Mouse (Mus musculus) left cerebral cortex, adult 18-20 months (tissue): Measurements from ENCODE around the gene Dnajc16. TPM values are rescaled to one million over a fixed set of nuclear protein-coding genes. Genes with fewer than 3 reads are reported as not detected.

Source experiments
- DNase-seq, 2 experiments: peaks; one replicate each; pipeline ENCODE4 v3.0.0; 2021 to 2022; ENCODE audit warnings: low spot score in 2 of 2, mixed read lengths in 1 of 2
- long read RNA-seq, 2 experiments: library from polyadenylated mRNA; stranded (forward); transcript quantifications; one replicate each; pipeline ENCODE4 v2.0.0; 2021
- total RNA-seq, 2 experiments: library from RNA; stranded (reverse); gene quantifications; 2 replicates each; pipeline ENCODE4 v1.2.3; 2021

Dnajc16 gene
- total RNA-seq = 10 to 100 TPM; 41.7 to 44.9 TPM
- long read RNA-seq, experiment 1, full-length matches to known transcripts = 20 of 32 reads
- long read RNA-seq, experiment 1, partial matches to known transcripts = 6 of 32 reads
- long read RNA-seq, experiment 1, other reads (novel, unspliced or antisense) = 6 of 32 reads
- long read RNA-seq, experiment 2, full-length matches to known transcripts = 10 of 19 reads
- long read RNA-seq, experiment 2, partial matches to known transcripts = 5 of 19 reads
- long read RNA-seq, experiment 2, other reads (novel, unspliced or antisense) = 4 of 19 reads

DNA sequence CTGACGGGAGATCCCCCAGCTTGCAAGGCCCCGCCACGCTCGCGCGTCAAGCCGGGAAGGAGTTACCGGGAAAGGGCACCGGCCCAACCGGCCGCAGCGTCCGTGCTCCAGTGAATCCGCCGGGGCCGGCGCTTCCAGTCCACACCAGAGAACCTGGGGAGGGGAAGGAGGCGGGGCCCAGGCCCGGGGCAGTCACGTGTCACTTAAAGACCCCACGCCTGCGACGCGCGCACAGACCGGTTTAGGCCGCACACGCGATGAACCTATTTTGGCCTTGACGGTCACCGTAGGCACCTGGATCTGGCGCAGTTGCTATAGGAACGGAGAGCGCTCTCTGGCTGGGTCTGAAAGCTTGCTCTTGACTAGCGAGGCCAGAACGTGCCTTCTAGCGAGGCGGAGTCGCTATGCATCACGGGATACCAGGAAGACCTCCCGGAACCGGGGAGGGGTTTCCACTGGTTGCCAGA lies at the start of gene Dnajc16:
Dnajc16 (minus strand) TSS at position 408 of the 467 bp plus-strand sequence.
- DNase-seq = peak; percentile 97 to 98

DNA sequence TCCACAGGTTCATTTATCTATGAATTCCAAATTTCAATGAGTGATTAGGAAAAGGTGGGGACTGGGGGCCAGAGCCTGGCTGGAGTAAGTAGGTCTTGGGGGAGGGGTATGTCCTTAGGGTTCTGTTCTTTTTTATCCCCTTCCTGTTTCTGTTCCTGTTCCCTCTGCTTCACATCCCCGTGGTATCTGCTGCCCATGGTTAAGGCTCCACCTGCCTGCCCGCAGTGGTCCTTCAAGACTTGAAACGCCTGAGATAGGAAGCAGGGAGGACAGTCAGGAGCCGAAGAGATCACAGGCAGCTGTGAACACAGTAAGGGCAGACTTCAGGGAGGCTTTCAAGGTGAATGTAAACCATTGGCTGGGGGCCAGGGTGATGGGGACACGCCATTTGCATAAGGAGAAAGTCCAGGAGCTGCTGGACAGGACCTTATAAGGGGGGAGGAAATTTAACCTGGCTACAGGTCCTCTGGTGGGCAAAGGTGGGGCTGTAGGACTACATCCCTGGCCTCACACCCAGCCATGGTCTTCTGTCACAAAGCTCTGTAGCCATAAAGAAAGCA lies 43.9 kb upstream of the Dnajc16 start:
- no peak for DNase-seq

DNA sequence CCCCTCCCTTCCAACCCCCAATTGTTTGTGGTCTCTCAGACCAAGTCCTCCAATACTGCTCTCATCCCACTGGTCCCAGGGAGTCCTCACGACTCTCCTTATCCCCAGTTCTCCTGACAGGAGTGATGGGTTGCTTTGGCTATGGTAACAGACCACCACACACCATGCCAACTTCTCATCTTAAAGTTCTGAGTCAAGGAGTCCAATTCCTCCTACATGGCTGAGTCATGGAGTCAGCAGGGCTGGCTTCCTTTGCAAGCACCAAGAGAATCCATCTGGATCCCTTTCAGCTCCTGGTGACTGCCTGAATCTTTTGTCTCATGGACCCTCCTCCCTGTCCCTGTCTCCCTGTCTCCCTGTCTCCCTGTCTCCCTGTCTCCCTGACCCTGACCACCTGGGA lies 43.2 kb upstream of the Dnajc16 start:
- DNase-seq = peak; percentile 35 to 36

DNA sequence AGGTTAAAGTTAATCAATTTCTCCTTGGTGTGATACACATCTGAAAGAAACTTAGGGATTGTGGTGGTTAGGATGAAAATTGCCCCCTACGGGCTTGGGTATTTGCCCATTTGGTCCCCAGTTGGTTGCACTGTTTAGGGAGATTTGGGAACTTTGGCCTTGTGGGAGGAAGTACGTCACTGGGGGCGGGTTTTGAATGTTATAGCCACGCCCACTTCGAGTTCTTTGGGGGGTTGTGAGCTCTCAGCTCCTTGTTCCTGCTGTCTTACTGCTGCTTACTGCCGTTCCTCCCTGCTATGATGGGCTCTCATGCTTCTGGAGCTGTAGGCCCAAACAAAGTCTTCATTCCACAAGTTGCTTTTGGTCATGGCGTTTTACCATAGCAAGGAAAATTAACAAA lies 40.6 kb upstream of the Dnajc16 start:
- DNase-seq = no peak

DNA sequence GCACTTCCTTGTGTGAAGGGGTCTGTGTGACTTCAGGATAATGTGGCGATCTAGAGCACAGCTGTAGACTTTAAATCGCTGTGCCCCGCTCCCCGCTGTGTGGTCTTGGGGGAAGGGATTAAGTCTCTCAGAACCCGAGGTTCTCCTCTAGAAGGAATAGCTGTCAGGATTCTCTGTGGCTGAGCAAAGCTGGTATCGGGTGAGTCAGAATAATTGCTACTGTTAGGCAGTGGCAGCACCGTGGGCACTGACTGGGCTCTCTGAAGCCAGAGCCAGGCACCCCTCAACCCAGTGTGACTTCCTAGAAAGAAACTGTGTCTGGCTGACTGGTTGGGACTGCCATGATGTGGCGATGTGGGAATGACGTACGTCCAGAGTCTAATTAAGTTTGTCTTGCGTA lies 39.6 kb upstream of the Dnajc16 start:
- DNase-seq = no peak

DNA sequence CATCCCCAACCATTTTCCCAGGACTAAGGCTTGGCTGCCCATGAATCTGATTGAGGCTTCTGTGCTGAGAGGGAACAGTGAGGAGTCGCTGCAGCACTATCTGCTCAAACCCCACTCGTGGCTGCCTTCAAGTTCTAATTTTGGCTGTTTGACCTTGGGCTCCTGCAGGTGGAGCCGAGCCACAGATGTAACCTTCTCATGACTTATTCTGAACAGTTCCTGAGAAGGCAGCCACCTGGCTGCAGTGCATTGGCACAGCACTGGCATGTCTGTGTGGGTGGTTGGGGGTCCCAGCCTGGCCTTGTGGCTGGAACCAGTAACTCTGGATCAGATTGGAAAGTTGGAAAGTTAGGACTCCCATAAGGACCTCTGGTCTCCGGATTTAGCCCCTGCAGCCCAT lies 37.4 kb upstream of the Dnajc16 start:
- no peak for DNase-seq

DNA sequence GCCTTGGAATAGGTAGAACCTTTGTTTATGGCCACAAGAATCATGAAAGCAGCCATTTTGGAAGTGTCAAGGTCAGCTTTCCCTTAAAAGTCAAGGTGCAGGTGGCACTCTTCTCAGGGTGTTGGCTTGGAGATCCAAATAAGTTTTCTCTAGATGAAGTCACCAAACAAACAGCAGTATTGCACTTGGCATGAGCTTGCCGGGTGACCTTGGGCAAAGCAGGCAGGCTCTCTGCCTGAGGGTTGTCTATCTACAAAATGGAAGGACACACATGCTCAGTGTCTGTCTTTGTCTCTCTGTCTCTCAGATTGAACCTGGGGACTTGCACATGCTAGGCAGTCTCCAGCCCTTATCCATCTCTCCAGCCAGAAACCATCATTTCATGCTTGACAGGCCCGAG lies 36.7 kb upstream of the Dnajc16 start:
- DNase-seq = no peak

DNA sequence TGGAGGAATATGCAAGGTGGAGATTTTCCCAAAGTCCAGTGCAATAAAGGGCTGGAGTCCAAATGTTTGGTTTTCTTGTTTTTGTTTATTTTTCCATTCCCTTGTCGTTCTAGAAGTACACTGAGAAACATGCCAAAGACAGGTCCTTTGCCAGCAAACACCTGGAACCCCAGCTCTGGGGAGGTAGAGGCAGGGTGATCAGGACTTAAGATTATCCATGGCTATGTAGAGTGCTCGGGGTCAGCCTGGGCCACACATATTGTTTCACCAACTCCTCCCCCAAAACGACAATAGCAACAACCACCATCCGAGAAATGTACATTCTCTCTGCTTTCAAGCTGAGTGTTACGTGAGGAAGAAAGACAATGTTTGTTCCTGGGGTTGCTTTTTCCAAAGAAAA lies 35.3 kb upstream of the Dnajc16 start, which contains the start of gene Cela2a:
Cela2a (minus strand) TSS at position 101 of the 400 bp plus-strand sequence.
- DNase-seq = no peak

DNA sequence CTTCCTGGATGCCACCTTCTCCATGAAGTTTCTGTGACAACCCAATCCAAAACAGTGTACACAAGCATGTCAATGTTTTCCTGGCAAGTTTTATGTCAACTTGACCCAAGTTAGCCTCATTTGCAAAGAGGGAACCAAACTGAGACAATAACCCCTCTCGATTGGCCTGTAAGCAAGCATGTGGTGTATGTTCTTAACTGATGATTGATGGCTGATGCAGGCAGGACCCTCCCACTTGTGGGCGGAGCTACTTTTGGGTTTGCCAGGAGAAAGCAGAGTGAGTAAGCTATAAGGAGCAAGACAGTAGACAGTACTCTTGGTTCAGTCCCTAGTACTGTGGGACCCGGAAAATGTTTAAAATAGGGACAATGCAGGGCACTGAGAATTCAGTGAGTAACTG lies 32.2 kb upstream of the Dnajc16 start:
- no peak for DNase-seq

DNA sequence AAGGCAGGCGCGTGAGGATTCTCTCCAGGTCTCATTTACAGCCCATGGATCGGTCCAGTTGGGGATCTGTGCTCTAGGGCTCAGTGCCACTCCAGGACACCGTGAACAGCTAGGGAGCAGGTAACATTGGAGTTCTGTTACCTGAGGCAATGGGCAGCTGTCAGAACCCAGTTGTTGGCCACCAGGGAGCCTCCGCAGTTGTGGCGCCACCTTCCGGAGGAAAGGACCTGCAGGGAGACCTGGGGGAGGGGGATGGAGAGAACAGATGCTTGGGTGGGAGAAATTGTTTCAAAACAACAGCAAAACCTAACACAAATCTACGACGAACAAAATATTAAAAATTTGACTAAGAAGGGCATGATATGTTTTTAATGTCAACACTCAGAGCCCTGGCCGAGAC lies 31.4 kb upstream of the Dnajc16 start:
- no peak for DNase-seq

DNA sequence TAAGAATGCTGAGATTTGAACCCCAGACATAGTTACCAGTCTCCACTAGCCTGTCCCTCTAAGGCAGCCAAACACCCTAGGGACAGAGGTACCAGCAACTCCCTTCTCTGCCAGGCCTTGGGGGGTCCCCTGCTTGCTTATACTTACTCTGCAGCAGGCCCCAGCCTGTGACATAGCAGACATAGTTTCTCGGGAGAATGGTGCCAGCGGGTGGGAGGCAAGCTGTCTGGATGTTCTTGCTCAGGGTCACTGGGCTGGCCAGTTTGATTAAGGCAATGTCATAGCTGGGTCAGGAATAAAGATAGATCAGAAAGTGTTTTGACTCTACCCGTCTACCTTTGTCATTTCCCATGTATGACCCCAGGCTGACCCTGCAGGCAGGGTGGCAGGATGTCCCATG lies 30.4 kb upstream of the Dnajc16 start:
- no peak for DNase-seq

DNA sequence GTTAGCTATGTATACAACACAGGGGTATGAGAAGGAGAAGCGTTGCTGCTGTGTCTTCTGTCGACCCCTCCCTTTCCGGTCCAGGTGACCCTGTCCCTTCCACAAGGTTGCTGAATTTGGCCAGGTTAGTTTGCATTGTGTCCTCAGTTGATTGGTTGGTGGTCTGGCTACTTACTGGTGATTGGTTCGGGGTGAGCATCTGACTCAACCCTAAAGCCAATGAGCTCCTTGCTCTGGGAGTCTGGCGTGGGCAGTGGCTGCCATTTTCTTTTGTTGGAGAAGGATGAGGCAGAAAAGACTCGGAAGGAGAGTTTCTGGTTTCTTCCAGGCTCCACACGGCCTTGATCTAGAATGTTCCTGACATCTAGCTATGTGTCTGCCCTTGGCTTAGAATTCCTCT lies 28.6 kb upstream of the Dnajc16 start:
- no peak for DNase-seq

DNA sequence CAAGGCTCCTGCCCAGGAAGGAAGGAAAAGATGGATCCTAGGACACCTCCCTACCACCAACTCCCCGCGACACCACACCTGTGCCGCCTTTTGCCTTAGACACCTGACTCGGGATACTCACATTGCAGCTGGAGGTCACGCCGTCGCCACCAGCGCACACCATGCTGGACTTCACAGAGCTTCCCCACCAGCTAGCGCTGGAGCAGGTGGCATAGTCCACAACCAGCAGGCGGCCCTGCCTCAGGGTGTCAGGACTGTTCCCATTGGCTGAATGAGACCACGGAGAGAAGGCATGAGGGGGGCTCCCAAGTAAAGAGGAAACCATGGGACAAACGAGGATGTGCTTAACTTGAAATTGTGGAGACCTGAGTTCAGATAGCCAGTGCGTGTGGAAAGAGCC lies 28.1 kb upstream of the Dnajc16 start:
- DNase-seq = no peak

DNA sequence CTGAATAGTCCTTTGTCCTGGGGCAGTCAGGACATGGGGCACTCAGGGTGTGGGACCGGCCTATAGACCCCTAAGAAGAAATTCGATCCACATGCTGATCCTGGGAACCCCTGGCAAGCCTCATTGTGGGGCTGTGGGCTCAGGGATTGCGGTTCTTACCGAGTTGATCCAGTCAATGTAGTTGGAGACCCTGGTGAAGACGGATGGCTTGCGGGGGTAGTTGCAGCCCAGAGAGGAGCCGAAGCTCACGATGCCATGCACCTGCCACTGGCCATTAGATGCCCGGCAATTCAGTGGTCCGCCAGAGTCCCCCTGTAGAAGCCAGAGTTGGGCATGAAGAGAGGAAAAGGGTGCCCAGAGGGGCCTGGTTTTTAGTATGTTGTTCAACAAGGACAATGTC lies 27.0 kb upstream of the Dnajc16 start:
- no peak for DNase-seq

DNA sequence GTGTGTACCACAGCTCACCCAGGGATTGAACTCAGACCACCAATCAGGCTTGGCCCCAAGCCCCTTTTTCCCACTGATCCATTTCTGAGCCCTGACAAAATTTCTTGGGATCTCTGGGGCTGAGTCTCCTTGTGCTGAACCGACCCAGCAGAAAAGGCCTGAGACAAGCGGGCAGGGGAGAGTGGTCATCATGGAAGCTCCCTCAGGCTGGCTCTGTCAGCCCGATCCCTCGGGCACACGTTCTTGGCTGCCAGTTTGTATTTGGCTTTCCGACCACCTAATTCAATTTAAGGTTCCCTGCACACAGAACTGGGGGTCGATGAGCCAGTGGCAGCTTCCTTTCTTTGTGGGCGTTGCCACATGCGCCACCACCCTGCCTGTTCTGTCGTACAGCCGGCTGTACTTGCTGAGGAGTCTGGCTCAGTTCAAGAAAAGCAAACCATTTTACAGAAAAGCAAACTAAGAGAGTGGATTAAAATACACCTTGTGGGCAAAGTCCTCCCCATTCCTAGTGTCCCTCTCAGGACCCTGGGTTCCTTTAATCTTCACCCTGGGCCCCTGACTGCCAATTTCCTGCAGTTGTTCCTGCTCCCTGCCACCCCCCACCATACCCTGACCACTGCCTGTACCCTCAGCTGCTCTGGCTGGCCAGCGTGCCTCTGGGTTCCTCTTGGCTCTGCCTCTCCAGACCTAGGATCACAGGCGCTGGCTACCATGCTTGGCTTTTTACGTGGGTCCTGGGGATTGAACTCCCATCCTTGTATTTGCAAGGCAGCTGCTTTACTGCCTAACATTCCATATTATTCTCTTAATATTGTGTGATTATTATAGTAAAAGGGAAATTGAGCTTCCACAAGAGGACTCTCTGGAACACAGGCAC lies 26.3 kb upstream of the Dnajc16 start:
- no peak for DNase-seq

DNA sequence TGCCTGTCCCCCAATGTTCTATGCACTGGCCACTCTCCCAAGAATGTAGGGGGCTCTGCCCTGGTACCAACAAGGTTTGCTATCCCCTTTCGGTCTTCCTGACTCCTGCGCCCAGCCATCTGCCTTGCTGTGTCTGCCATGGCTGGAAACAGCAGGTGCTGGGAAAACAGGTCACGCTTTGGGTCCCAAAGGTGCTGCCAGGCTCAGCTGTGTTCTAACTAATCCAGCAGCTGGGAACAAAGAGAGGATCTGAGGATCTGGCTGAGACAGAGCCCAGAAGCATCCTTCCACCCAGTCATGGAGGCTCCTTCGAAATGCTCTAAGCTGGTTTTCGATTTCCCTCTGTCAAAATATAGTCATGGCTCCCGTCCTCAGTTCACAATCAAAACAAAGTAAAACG lies 25.5 kb upstream of the Dnajc16 start:
- DNase-seq = no peak

DNA sequence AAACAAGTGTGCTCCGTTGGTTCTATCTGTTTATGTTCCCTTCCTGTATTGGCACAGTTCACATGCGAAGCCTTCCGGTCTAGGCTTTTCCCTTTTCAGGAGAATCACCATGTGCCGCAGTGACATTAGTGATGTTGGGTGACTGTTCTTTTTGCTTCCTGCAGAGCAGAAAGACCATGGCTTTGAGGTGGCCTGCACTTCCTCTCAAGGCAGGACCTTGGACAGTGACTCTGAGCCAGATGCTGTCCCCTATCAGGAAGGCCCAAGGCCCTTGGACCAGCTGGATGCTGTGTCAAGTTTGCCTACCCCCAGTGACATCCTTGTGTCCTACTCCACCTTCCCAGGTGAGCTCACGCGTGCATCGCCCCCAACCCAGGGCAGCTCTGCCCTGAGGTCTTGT lies 20.6 kb upstream of the Dnajc16 start:
- DNase-seq = no peak

DNA sequence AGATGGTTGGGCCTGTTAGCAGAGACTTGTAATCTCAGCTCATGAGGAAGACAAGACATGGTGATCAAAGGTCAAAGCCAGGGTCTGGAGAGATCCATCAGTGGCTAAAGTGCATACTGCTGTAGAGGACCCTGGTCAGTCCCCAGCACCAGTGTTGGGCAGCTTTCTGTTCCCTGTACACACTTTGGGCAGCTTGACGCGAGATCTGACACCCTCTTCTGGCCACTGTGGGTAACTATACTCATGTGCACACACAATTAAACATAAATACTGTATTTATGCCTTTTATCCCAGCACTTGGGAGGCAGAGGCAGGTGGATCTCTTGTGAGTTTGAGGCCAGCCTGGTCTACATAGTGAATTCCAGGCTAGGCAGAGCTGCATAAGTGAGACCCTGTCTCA lies 20.2 kb upstream of the Dnajc16 start:
- DNase-seq = no peak

DNA sequence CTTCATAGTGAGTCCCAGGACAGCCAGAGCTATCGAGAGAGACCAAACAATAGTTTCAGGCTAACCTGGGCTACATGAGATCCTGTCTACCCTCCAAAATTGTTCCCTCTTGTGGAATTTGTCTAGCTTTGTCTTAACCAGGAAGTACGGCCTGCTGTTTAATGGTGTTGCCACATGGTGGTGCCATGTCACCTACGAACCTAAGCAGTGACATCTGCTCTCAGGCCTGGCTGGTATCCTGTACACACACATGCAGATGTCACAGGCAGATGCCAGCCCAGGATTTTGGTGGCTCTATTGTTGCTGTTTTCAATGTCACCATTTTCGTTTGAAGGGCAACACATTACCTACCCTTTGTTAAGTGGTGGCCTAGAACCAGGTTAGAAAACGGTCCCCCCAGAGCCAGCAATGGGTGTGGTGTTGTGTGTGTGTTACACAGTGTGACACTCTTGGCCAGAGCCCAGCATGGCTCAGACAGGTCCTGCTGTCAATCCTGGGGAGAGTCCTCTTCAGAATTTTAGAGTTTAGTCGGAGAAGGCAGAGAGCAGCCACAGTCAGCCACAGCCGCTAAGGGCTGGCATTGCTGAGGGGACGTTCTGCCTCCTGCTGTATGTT lies 19.2 kb upstream of the Dnajc16 start:
- peak; percentile 25 to 31 for DNase-seq

DNA sequence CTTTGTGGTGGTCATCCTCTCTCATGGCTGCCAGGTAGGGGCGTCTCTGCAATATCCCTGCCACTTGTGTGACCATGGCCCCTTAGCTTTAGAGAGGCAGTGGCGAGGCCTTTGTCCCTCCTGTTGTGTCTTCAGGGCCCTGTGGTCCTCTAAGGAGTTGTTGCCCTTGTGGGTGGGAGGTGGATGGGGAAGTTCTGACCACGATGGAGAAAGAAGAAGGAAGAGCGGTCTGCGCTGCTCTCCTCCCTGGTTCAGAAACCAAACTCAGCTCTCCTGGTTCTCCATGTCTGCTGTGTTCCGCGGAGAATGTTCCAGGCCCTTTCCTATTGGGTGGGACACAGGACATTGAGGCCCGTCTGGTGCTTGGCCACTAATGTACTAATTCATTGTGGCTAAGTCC lies 15.2 kb upstream of the Dnajc16 start:
- no peak for DNase-seq

DNA sequence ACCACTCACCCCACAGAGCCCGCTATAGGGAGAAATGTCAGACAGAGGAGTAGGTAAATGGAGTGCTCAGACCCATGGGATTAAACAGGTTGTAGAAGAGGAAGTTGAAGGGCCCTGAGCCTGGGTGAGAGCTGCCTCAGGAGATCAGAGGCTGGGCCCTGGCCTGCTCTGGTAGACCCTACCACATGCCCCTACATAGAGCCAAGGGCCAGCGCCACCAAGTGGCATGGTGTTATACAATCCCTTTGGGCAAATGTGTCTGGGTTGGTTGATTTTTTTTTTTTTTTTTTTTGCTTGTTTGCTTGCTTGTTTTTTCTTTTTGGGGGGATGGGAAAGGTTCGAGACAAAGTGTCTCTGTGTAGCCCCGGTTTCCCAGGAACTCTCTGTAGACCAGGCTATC lies 13.4 kb upstream of the Dnajc16 start:
- no peak for DNase-seq

DNA sequence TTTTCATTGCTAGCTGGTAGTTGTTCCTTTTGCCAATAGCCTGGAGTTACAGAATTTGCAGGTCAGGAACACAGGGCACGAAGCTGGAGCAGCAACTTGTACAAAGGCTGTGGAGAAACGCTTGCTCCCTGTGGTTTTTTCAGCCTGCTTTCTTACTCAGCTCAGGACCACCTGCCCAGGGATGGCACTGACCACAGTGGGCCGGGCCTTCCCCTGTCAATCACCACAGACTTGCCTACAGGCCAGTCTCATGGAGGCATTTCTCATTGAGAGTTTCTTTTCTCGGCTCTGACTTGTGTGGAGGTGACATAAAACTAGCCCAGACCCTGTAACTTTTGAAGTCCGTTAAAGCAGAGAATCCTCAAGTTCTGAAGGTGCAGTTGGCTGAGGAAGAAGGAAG lies 6.8 kb upstream of the Dnajc16 start:
- DNase-seq = no peak
